Mouse (Mus musculus) neural tube, embryonic 13.5 days (tissue): ENCODE data around the gene Abca6. TPM values are rescaled to one million over a fixed set of nuclear protein-coding genes. Genes with fewer than 3 reads are reported as not detected.

Experiments
- ATAC-seq: fragments of 200-750 bp; cut with Nextera tagmentation; 2 replicates; pipeline ENCODE4 v1.8.0; 2017; ENCODE audit warnings: low read depth, mild to moderate bottlenecking, moderate TSS enrichment, moderate library complexity
- H3K27ac ChIP-seq: fragments of 300-500 bp; sonication (generic); replicated peaks from 2 replicates; pipeline ENCODE4 v1.5.1; 2015; ENCODE audit warnings: moderate library complexity, mild to moderate bottlenecking, inconsistent platforms
- H3K27me3 ChIP-seq: fragments of 300-500 bp; sonication (generic); 2 replicates; pipeline ENCODE4 v1.6.1; 2015; ENCODE audit warnings: mild to moderate bottlenecking, inconsistent platforms
- H3K36me3 ChIP-seq: fragments of 300-500 bp; sonication (generic); 2 replicates; pipeline ENCODE4 v1.6.1; 2015; ENCODE audit warnings: mild to moderate bottlenecking, inconsistent platforms
- H3K4me1 ChIP-seq: fragments of 300-500 bp; sonication (generic); replicated peaks from 2 replicates; pipeline ENCODE4 v1.6.1; 2015; ENCODE audit warnings: inconsistent platforms
- H3K4me2 ChIP-seq: fragments of 300-500 bp; sonication (generic); 2 replicates; pipeline ENCODE4 v1.6.1; 2015; ENCODE audit warnings: inconsistent platforms, mild to moderate bottlenecking, moderate library complexity
- H3K4me3 ChIP-seq: fragments of 300-500 bp; sonication (generic); 2 replicates; pipeline ENCODE4 v1.5.1; 2015; ENCODE audit warnings: mild to moderate bottlenecking, inconsistent platforms
- H3K9ac ChIP-seq: fragments of 300-500 bp; sonication (generic); 2 replicates; pipeline ENCODE4 v1.6.1; 2015; ENCODE audit warnings: moderate library complexity, mild to moderate bottlenecking, inconsistent platforms
- H3K9me3 ChIP-seq: fragments of 300-500 bp; sonication (generic); 2 replicates; pipeline ENCODE4 v1.6.1; 2016; ENCODE audit warnings: inconsistent platforms
- WGBS: fragments of 180-500 bp; shearing (Covaris S2); methylation state at CpG from one replicate; pipeline ENCODE4 v1.1.7; 2015; 5-methylcytosine and 5-hydroxymethylcytosine counted together
- polyA plus RNA-seq: library from polyadenylated mRNA; unstranded; fragments of >200 nt; fragmentation: Nextera tagmentation; extraction: Ambion mirVana; gene quantifications from 2 replicates; pipeline ENCODE4 v1.2.1, GENCODE M21; 2015

Abca6 gene
- 0.26 and 0.35 TPM in 2 replicates for polyA plus RNA-seq

- no peak within 1 kb of the TSS for H3K27ac ChIP-seq
- H3K27me3 ChIP-seq: no peaks in the 10 kb centered on the region
- H3K9ac ChIP-seq: no peak within 1 kb of the TSS
- 0 out of 2 replicates have a peak within 1 kb of the TSS, but pooled peaks have one; percentile 12 for H3K4me3 ChIP-seq
- H3K36me3 ChIP-seq: no peaks in the 10 kb centered on the region
- ATAC-seq: no peak
- peak within 1 kb of the TSS; percentile 46 for H3K4me2 ChIP-seq
- H3K4me1 ChIP-seq: peaks cover 4% of the 10 kb centered on the region; the same call in 1 of the 2 replicates
- no peaks in the 10 kb centered on the region for H3K9me3 ChIP-seq
- 24% methylated on average over 8 of the region's 8 CpGs for WGBS
These were observed at the start of gene Abca6 for GRCm38 (mm10) chr11:110251534-110251933. TSS of gene Abca6 (minus strand) at chr11:110251776.

- no peak overlapping the region for H3K4me2 ChIP-seq
- H3K36me3 ChIP-seq: peaks cover 5% of the 10 kb centered on the region; the same call in 1 of the 2 replicates
- H3K27ac ChIP-seq: no peak overlapping the region
- H3K4me3 ChIP-seq: no peak overlapping the region
- no peaks in the 10 kb centered on the region for H3K27me3 ChIP-seq
- WGBS: 87% methylated on average over 13 of the region's 13 CpGs
- no peaks in the 10 kb centered on the region for H3K4me1 ChIP-seq
- H3K9ac ChIP-seq: no peak overlapping the region
- ATAC-seq: no peak
- no peaks in the 10 kb centered on the region for H3K9me3 ChIP-seq
These were observed 46.4 kb upstream of the Abca6 start for GRCm38 (mm10) chr11:110297917-110298533.

GRCm38 (mm10) chr11:110290586-110290985, 39.0 kb upstream of the Abca6 start:
- H3K4me3 ChIP-seq: no peak overlapping the region
- no peaks in the 10 kb centered on the region for H3K4me1 ChIP-seq
- H3K27ac ChIP-seq: no peak overlapping the region
- WGBS: 86% methylated on average over 2 of the region's 2 CpGs
- H3K27me3 ChIP-seq: no peaks in the 10 kb centered on the region
- no peak overlapping the region for H3K4me2 ChIP-seq
- peaks cover 21% of the 10 kb centered on the region; the same call in 1 of the 2 replicates for H3K36me3 ChIP-seq
- H3K9ac ChIP-seq: no peak overlapping the region
- H3K9me3 ChIP-seq: no peaks in the 10 kb centered on the region
- ATAC-seq: no peak

GRCm38 (mm10) chr11:110288423-110288822, 36.8 kb upstream of the Abca6 start:
- Histone ChIP-seq H3K36me3 (peaks cover 21% of the 10 kb centered on the region; the same call in 1 of the 2 replicates), H3K27me3 (no peaks in the 10 kb centered on the region), H3K4me3 (no peak overlapping the region), H3K4me1 (no peaks in the 10 kb centered on the region), H3K27ac (no peak overlapping the region), H3K9me3 (no peaks in the 10 kb centered on the region), H3K9ac (no peak overlapping the region), H3K4me2 (no peak overlapping the region)
- no peak for ATAC-seq
- WGBS: 84% methylated on average over 3 of the region's 3 CpGs

GRCm38 (mm10) chr11:110287694-110288093, 36.1 kb upstream of the Abca6 start:
- Histone ChIP-seq H3K9me3 (no peaks in the 10 kb centered on the region), H3K36me3 (peaks cover 20% of the 10 kb centered on the region; the same call in 1 of the 2 replicates), H3K27me3 (no peaks in the 10 kb centered on the region), H3K4me3 (no peak overlapping the region), H3K4me1 (no peaks in the 10 kb centered on the region), H3K4me2 (no peak overlapping the region), H3K27ac (no peak overlapping the region), H3K9ac (no peak overlapping the region)
- ATAC-seq: no peak
- 68% methylated on average over 9 of the region's 9 CpGs for WGBS

- H3K9me3 ChIP-seq: no peaks in the 10 kb centered on the region
- WGBS: 82% methylated on average over 3 of the region's 3 CpGs
These were observed 34.8 kb upstream of the Abca6 start for GRCm38 (mm10) chr11:110286331-110286730.

GRCm38 (mm10) chr11:110284849-110285248, 33.3 kb upstream of the Abca6 start:
- ATAC-seq: no peak
- WGBS: 65% methylated on average over 10 of the region's 10 CpGs
- Histone ChIP-seq H3K4me1 (no peaks in the 10 kb centered on the region), H3K27ac (no peak overlapping the region), H3K4me3 (no peak overlapping the region), H3K36me3 (0 out of 2 replicates have a peak, but pooled peaks cover 8% of the 10 kb centered on the region), H3K9ac (no peak overlapping the region), H3K9me3 (no peaks in the 10 kb centered on the region), H3K27me3 (no peaks in the 10 kb centered on the region), H3K4me2 (no peak overlapping the region)

More at GRCm38 (mm10) chr11:110286331-110286730, 34.8 kb upstream of the Abca6 start:
- Histone ChIP-seq H3K36me3 (peaks cover 12% of the 10 kb centered on the region; the same call in 1 of the 2 replicates), H3K4me2 (no peak overlapping the region), H3K9ac (no peak overlapping the region), H3K4me1 (no peaks in the 10 kb centered on the region), H3K4me3 (no peak overlapping the region), H3K27ac (no peak overlapping the region), H3K27me3 (no peaks in the 10 kb centered on the region)
- no peak for ATAC-seq

GRCm38 (mm10) chr11:110284185-110284787, 32.7 kb upstream of the Abca6 start:
- H3K4me2 ChIP-seq: no peak overlapping the region
- 87% methylated on average over 9 of the region's 9 CpGs for WGBS
- H3K9ac ChIP-seq: no peak overlapping the region
- H3K36me3 ChIP-seq: 0 out of 2 replicates have a peak, but pooled peaks cover 8% of the 10 kb centered on the region
- no peak overlapping the region for H3K27ac ChIP-seq
- no peak overlapping the region for H3K4me3 ChIP-seq
- no peak for ATAC-seq
- H3K4me1 ChIP-seq: no peaks in the 10 kb centered on the region
- H3K9me3 ChIP-seq: no peaks in the 10 kb centered on the region
- no peaks in the 10 kb centered on the region for H3K27me3 ChIP-seq

- H3K4me1 ChIP-seq: no peaks in the 10 kb centered on the region
- no peaks in the 10 kb centered on the region for H3K27me3 ChIP-seq
- no peak overlapping the region for H3K4me2 ChIP-seq
- H3K4me3 ChIP-seq: no peak overlapping the region
- H3K36me3 ChIP-seq: peaks cover 17% of the 10 kb centered on the region
- no peaks in the 10 kb centered on the region for H3K9me3 ChIP-seq
- no peak overlapping the region for H3K9ac ChIP-seq
- H3K27ac ChIP-seq: no peak overlapping the region
- whole genome bisulfite sequencing: 61% methylated on average over 3 of the region's 3 CpGs
- no peak for ATAC-seq
These were observed 23.2 kb upstream of the Abca6 start for GRCm38 (mm10) chr11:110274794-110275193.

GRCm38 (mm10) chr11:110271745-110272144, 20.2 kb upstream of the Abca6 start:
- Histone ChIP-seq H3K9me3 (no peaks in the 10 kb centered on the region), H3K9ac (no peak overlapping the region), H3K4me1 (0 out of 2 replicates have a peak, but pooled peaks cover 3% of the 10 kb centered on the region), H3K27ac (no peak overlapping the region), H3K27me3 (no peaks in the 10 kb centered on the region), H3K4me2 (no peak overlapping the region), H3K36me3 (peaks cover 12% of the 10 kb centered on the region), H3K4me3 (no peak overlapping the region)
- peak; percentile 69 for ATAC-seq
- WGBS: 7% methylated on average over 5 of the region's 5 CpGs

- no peak overlapping the region for H3K4me2 ChIP-seq
- no peaks in the 10 kb centered on the region for H3K27me3 ChIP-seq
- 0 out of 2 replicates have a peak, but pooled peaks cover 3% of the 10 kb centered on the region for H3K4me1 ChIP-seq
- no peak overlapping the region for H3K27ac ChIP-seq
- no peak overlapping the region for H3K9ac ChIP-seq
- no peaks in the 10 kb centered on the region for H3K9me3 ChIP-seq
- H3K36me3 ChIP-seq: no peaks in the 10 kb centered on the region
- no peak overlapping the region for H3K4me3 ChIP-seq
- WGBS: 42% methylated on average over 8 of the region's 8 CpGs
- ATAC-seq: peak; percentile 50; the same call in 1 of the 2 replicates
These were observed 16.8 kb upstream of the Abca6 start for GRCm38 (mm10) chr11:110268244-110268844.

GRCm38 (mm10) chr11:110267232-110267631, 15.7 kb upstream of the Abca6 start:
- Histone ChIP-seq H3K27ac (no peak overlapping the region), H3K4me2 (no peak overlapping the region), H3K27me3 (no peaks in the 10 kb centered on the region), H3K9me3 (no peaks in the 10 kb centered on the region), H3K4me3 (no peak overlapping the region), H3K4me1 (0 out of 2 replicates have a peak, but pooled peaks cover 3% of the 10 kb centered on the region), H3K9ac (no peak overlapping the region), H3K36me3 (no peaks in the 10 kb centered on the region)
- 95% methylated on average over 6 of the region's 6 CpGs for WGBS
- ATAC-seq: no peak
